Mouse (Mus musculus) liver, adult 2 months (tissue): ENCODE measurements around the gene Gm29427.

Experiments
- CTCF ChIP-seq: fragments of 200-500 bp; IDR thresholded peaks from 2 replicates; pipeline ENCODE4 v1.5.1; 2011; ENCODE audit warnings: low read depth, low read length, control low read depth
- POLR2A ChIP-seq: fragments of 200-500 bp; IDR thresholded peaks from 2 replicates; pipeline ENCODE4 v1.6.1; 2011; ENCODE audit warnings: low read length, control low read depth; ENCODE audit not compliant: insufficient read depth; ENCODE audit errors: extremely low read depth

DNA sequence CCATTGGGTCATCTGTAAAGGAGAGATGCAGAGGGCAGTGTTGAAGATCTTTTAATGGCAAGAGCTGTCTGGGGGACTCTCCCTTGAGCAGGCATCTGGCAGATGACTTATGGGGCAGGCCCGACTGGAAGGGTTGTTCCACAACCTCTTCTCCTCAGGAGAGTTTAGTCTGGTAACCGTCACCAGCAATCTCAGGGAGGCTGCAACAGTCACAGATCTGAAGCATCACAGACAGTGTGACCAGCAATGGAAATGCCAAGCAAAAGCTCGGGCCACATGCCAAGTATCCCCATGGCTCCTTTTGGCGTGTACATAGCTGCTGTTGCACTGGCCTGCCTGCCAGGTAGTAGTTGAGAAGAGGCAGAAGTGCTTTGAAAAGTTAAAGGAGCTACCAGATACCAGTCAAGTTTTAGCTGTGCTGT is 24.6 kb upstream of the Gm29427 start:
- TF ChIP-seq CTCF (no peak), POLR2A (no peak)
